Mouse (Mus musculus) erythroblast, adult 5-6 weeks (primary cell): ENCODE data around the gene Gm49369. TPM values are rescaled to one million over a fixed set of nuclear protein-coding genes. Genes with fewer than 3 reads are reported as not detected.
"Not testable (repeated sequence)": the region's sequence is repeated elsewhere in the genome, so short reads cannot be mapped to it uniquely, and the experiment has no call there.

Experiments used
- ATAC-seq: replicated peaks from 2 replicates; pipeline ENCODE4 v1.8.0; 2016; ENCODE audit warnings: moderate number of reproducible peaks, mild to moderate bottlenecking, moderate TSS enrichment, inconsistent platforms; ENCODE audit not compliant: poor library complexity, low FRiP score, severe bottlenecking
- total RNA-seq, 2 experiments: library from RNA; stranded (forward) in 1 of 2; stranded (reverse) in 1 of 2; fragments of 150-400 nt in 1 of 2; fragments of 200-764, 138-1000 nt in 1 of 2; gene quantifications; 2 replicates each; pipeline versions ENCODE4 v1.2.3 to v1.2.4; 2015 to 2017; ENCODE audit warnings: low replicate concordance in 2 of 2

The Gm49369 gene
- not detected in 2 replicates for total RNA-seq (2015; ENCODE audit: low replicate concordance)
- total RNA-seq (2017; ENCODE audit: low replicate concordance) = 121 and 215 TPM in 2 replicates

- ATAC-seq = no peak
These were observed at the start of gene Gm49369 for GRCm38 (mm10) chr7:142382567-142382966. Gm49369 (minus strand) TSS chr7:142382667.

- no peak for ATAC-seq
These were observed 48.6 kb upstream of the Gm49369 start for GRCm38 (mm10) chr7:142431106-142431505.

GRCm38 (mm10) chr7:142430160-142430678 is 47.8 kb upstream of the Gm49369 start:
- no peak for ATAC-seq

- ATAC-seq = no peak
These were observed 45.7 kb upstream of the Gm49369 start for GRCm38 (mm10) chr7:142428213-142428612.

- no peak for ATAC-seq
These were observed 43.3 kb upstream of the Gm49369 start for GRCm38 (mm10) chr7:142425641-142426213.

GRCm38 (mm10) chr7:142421826-142422225 is 39.4 kb upstream of the Gm49369 start:
- ATAC-seq = peak; percentile 58; the same call in 1 of the 2 replicates

GRCm38 (mm10) chr7:142419887-142420286 is 37.4 kb upstream of the Gm49369 start:
- ATAC-seq = peak; percentile 81

- no peak for ATAC-seq
These were observed 36.2 kb upstream of the Gm49369 start for GRCm38 (mm10) chr7:142418679-142419078.

GRCm38 (mm10) chr7:142418027-142418426 is 35.6 kb upstream of the Gm49369 start:
- no peak for ATAC-seq

- no peak for ATAC-seq
These were observed 33.8 kb upstream of the Gm49369 start for GRCm38 (mm10) chr7:142416225-142416624.

GRCm38 (mm10) chr7:142415314-142415713 is 32.8 kb upstream of the Gm49369 start:
- no peak for ATAC-seq

GRCm38 (mm10) chr7:142413285-142413684 is 30.8 kb upstream of the Gm49369 start:
- ATAC-seq = 0 out of 2 replicates have a peak, but pooled peaks have one; percentile 21

GRCm38 (mm10) chr7:142409603-142410002 is 27.1 kb upstream of the Gm49369 start:
- ATAC-seq = no peak

GRCm38 (mm10) chr7:142408686-142409085 is 26.2 kb upstream of the Gm49369 start:
- ATAC-seq = no peak

- no peak for ATAC-seq
These were observed 25.5 kb upstream of the Gm49369 start for GRCm38 (mm10) chr7:142407935-142408334.

GRCm38 (mm10) chr7:142405134-142405533 is 22.7 kb upstream of the Gm49369 start:
- ATAC-seq = not testable (repeated sequence)

- ATAC-seq = no peak
These were observed 21.1 kb upstream of the Gm49369 start for GRCm38 (mm10) chr7:142403591-142403990.

- ATAC-seq = no peak
These were observed 18.3 kb upstream of the Gm49369 start for GRCm38 (mm10) chr7:142400750-142401142.

GRCm38 (mm10) chr7:142400112-142400749 is 17.8 kb upstream of the Gm49369 start:
- ATAC-seq = no peak

GRCm38 (mm10) chr7:142399250-142399649 is 16.8 kb upstream of the Gm49369 start:
- ATAC-seq = no peak

GRCm38 (mm10) chr7:142398052-142398451 is 15.6 kb upstream of the Gm49369 start:
- no peak for ATAC-seq
